Mouse (Mus musculus) activated CD4-positive, CD25-positive, alpha-beta regulatory T cell, adult 9 weeks (primary cell): ENCODE data around the gene Olfr800. TPM values are rescaled to one million over a fixed set of nuclear protein-coding genes. Genes with fewer than 3 reads are reported as not detected.

Experiments used
- polyA plus RNA-seq: library from polyadenylated mRNA; unstranded; fragments of 100-300 nt; shearing (Covaris generic); gene quantifications from one replicate; pipeline ENCODE4 v1.2.1, GENCODE M21; 2017

Gene Olfr800
- not detected for polyA plus RNA-seq

DNA sequence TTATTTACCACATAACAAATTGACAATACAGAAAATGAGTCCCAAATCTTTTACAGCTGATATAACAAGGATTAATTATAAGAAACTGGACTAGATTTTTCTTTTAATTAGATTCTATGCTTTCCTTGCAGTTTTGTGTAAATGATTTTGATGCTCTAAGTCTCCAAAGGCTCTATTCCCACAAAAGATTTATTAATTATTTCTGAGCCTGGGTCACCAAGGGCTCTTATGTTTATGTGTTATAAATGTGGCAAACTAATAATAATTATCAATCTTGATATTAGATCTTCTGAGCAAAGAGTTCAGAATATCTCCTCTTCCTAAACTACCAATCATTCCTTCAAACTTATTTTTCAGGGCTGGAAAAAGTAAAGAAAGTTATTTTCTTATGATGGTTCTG, at the start of gene Olfr800:
Olfr800 (plus strand) TSS at position 301 of the 400 bp plus-strand sequence.

DNA sequence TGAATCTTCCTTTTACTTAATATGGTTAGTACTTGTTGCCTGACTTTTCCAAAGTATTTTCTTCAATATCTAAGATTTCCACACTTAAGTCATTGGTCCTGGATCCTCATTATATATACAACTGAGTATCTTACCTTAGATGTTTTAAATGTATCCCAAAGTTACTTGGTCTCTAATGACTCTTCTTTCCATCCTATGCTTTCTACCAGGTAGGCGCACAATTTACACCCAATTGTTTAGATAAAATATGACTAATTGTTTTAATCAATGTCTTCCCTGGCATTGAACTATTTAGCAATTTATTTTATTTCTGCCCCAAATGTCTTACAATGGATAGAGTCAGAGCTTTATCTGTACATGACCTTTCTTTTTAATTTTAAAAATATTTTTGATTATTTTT, 45.0 kb upstream of the Olfr800 start, which contains the start of gene Olfr796:
Olfr796 (minus strand) TSS at position 101 of the 400 bp plus-strand sequence.

GRCm38 (mm10) chr10:129627834-129628233, 29.7 kb upstream of the Olfr800 start, which contains the start of gene Olfr798:
TSS of gene Olfr798 (minus strand) at chr10:129627934.

GRCm38 (mm10) chr10:129637184-129637583, 20.3 kb upstream of the Olfr800 start, which contains the start of gene Olfr799:
TSS of gene Olfr799 (plus strand) at chr10:129637484.

GRCm38 (mm10) chr10:129673765-129674164, 16.3 kb downstream of the Olfr800 start, which contains the start of gene Olfr801:
TSS of gene Olfr801 (minus strand) at chr10:129673865.

GRCm38 (mm10) chr10:129688069-129688468, 30.6 kb downstream of the Olfr800 start, which contains the start of gene Olfr802:
TSS of gene Olfr802 (minus strand) at chr10:129688169.

GRCm38 (mm10) chr10:129694186-129694585, 36.7 kb downstream of the Olfr800 start, which contains the start of gene Olfr803:
TSS of gene Olfr803 (minus strand) at chr10:129694286.

GRCm38 (mm10) chr10:129702910-129703309, 45.4 kb downstream of the Olfr800 start, which contains the start of gene Olfr804:
TSS of gene Olfr804 (plus strand) at chr10:129703210.

Other genes starting within 250 kb of the Olfr800 start
- not detected for gene Olfr786, start 230.4 kb upstream of the Olfr800 start, polyA plus RNA-seq
- 0.05 TPM for gene Olfr787, start 195.8 kb upstream of the Olfr800 start, polyA plus RNA-seq
- gene Olfr788, start 186.7 kb upstream of the Olfr800 start, polyA plus RNA-seq, result not detected
- not detected for gene Olfr789, start 172.9 kb upstream of the Olfr800 start, polyA plus RNA-seq
- not detected for gene Olfr790, start 159.2 kb upstream of the Olfr800 start, polyA plus RNA-seq
- not detected for gene Olfr791, start 135.9 kb upstream of the Olfr800 start, polyA plus RNA-seq
- not detected for gene Olfr792, start 118.5 kb upstream of the Olfr800 start, polyA plus RNA-seq
- not detected for gene Olfr794, start 90.0 kb upstream of the Olfr800 start, polyA plus RNA-seq
- gene Olfr796, start 45.1 kb upstream of the Olfr800 start, polyA plus RNA-seq, result not detected
- not detected for gene Olfr798, start 29.8 kb upstream of the Olfr800 start, polyA plus RNA-seq
- gene Olfr799, start 20.2 kb upstream of the Olfr800 start, polyA plus RNA-seq, result not detected
- not detected for gene Olfr801, start 16.2 kb downstream of the Olfr800 start, polyA plus RNA-seq
- not detected for gene Olfr802, start 30.5 kb downstream of the Olfr800 start, polyA plus RNA-seq
- gene Olfr803, start 36.6 kb downstream of the Olfr800 start, polyA plus RNA-seq, result not detected
- not detected for gene Olfr804, start 45.5 kb downstream of the Olfr800 start, polyA plus RNA-seq
- gene Olfr805, start 71.7 kb downstream of the Olfr800 start, polyA plus RNA-seq, result not detected
- gene Olfr806, start 84.2 kb downstream of the Olfr800 start, polyA plus RNA-seq, result not detected
- not detected for gene Olfr807, start 100.1 kb downstream of the Olfr800 start, polyA plus RNA-seq
- gene Olfr808, start 107.8 kb downstream of the Olfr800 start, polyA plus RNA-seq, result not detected
- not detected for gene Olfr809, start 116.9 kb downstream of the Olfr800 start, polyA plus RNA-seq
- gene Olfr810, start 137.2 kb downstream of the Olfr800 start, polyA plus RNA-seq, result not detected
- not detected for gene Olfr811, start 146.7 kb downstream of the Olfr800 start, polyA plus RNA-seq
- not detected for gene Olfr812, start 188.4 kb downstream of the Olfr800 start, polyA plus RNA-seq
- gene Olfr813, start 197.7 kb downstream of the Olfr800 start, polyA plus RNA-seq, result not detected
- gene Olfr814, start 222.2 kb downstream of the Olfr800 start, polyA plus RNA-seq, result 0.13 TPM
- gene Olfr815, start 248.2 kb downstream of the Olfr800 start, polyA plus RNA-seq, result not detected